Mouse (Mus musculus) CD4-positive naive resting alpha-beta T cell, adult 76 days (primary cell): ENCODE data around the gene Pfkfb3. TPM values are rescaled to one million over a fixed set of nuclear protein-coding genes. Genes with fewer than 3 reads are reported as not detected.

Source experiments
- total RNA-seq: library from RNA; stranded (reverse); gene quantifications from one replicate; pipeline ENCODE4 v1.2.4, GENCODE M21; 2023

The Pfkfb3 gene
- 39.5 TPM for total RNA-seq

GRCm38 (mm10) chr2:11553471-11554400 is at the start of gene Pfkfb3:
Gene Pfkfb3 (minus strand): TSS chr2:11554077.

Other genes with a start within 250 kb of the Pfkfb3 start
- 167 TPM for gene Rbm17, start 50.1 kb upstream of the Pfkfb3 start, total RNA-seq
- gene Gm17490, start 72.2 kb upstream of the Pfkfb3 start, total RNA-seq = not detected
- 7.0 TPM for gene Il2ra, start 88.7 kb upstream of the Pfkfb3 start, total RNA-seq
- gene Il15ra, start 151.2 kb upstream of the Pfkfb3 start, total RNA-seq = 7.0 TPM
- 37.0 TPM for gene Fbh1, start 223.5 kb upstream of the Pfkfb3 start, total RNA-seq
- gene Ankrd16, start 223.8 kb upstream of the Pfkfb3 start, total RNA-seq = 70.5 TPM